Mouse (Mus musculus) heart, postnatal 14 days (tissue): Measurements from ENCODE around the gene Pqbp1. TPM values are rescaled to one million over a fixed set of nuclear protein-coding genes. Genes with fewer than 3 reads are reported as not detected.
"Not testable (repeated sequence)": the region's sequence is repeated elsewhere in the genome, so short reads cannot be mapped to it uniquely, and the experiment has no call there.

Experiments
- DNase-seq, 2 experiments: peaks; one replicate each; pipeline ENCODE4 v3.0.0; 2021 to 2022
- intact Hi-C: fragments of 180-260 bp; cut with DNase I; formaldehyde crosslinking; loops from one replicate; pipeline ENCODE4 v1.15.1; 2025
- long read RNA-seq, 2 experiments: library from polyadenylated mRNA; stranded (forward); transcript quantifications; one replicate each; pipeline ENCODE4 v2.0.0; 2021
- total RNA-seq, 2 experiments: library from RNA; stranded (reverse); gene quantifications; 2 replicates each; pipeline ENCODE4 v1.2.3; 2021

Gene Pqbp1
- total RNA-seq, result 10 to 100 TPM; 22.5 to 26.4 TPM
- long read RNA-seq, experiment 1, transcript Pqbp1-203 (7 exons, 1,148 nt), result major isoform, 12 of 22 reads
- long read RNA-seq, experiment 1, transcript Pqbp1-201 (7 exons, 1,104 nt), result minor isoform, 5 of 22 reads
- long read RNA-seq, experiment 1, partial matches to known transcripts, result 0 of 22 reads
- long read RNA-seq, experiment 1, other reads (novel, unspliced or antisense), result 2 of 22 reads
- long read RNA-seq, experiment 2, transcript Pqbp1-203 (7 exons, 1,148 nt), result major isoform, 5 of 13 reads
- long read RNA-seq, experiment 2, transcript Pqbp1-201 (7 exons, 1,104 nt), result major isoform, 5 of 13 reads
- long read RNA-seq, experiment 2, partial matches to known transcripts, result 0 of 13 reads
- long read RNA-seq, experiment 2, other reads (novel, unspliced or antisense), result 2 of 13 reads

- intact Hi-C loops, result no loop called here
- DNase-seq, result peak; percentile 83
Observed at GRCm38 (mm10) chrX:7898880-7899874, at the start of gene Pqbp1, which contains the start of gene Timm17b. Gene Pqbp1 (minus strand): TSS chrX:7899269. Gene Timm17b (plus strand): TSS chrX:7899357.

- intact Hi-C loops, result loop anchor here (5.0 kb wide), 1 partner anchor 46 kb away; no protein-coding TSS in a partner anchor
- DNase-seq, result peak; percentile 90 to 91
Observed at GRCm38 (mm10) chrX:7947900-7948492, 48.9 kb upstream of the Pqbp1 start.

DNA sequence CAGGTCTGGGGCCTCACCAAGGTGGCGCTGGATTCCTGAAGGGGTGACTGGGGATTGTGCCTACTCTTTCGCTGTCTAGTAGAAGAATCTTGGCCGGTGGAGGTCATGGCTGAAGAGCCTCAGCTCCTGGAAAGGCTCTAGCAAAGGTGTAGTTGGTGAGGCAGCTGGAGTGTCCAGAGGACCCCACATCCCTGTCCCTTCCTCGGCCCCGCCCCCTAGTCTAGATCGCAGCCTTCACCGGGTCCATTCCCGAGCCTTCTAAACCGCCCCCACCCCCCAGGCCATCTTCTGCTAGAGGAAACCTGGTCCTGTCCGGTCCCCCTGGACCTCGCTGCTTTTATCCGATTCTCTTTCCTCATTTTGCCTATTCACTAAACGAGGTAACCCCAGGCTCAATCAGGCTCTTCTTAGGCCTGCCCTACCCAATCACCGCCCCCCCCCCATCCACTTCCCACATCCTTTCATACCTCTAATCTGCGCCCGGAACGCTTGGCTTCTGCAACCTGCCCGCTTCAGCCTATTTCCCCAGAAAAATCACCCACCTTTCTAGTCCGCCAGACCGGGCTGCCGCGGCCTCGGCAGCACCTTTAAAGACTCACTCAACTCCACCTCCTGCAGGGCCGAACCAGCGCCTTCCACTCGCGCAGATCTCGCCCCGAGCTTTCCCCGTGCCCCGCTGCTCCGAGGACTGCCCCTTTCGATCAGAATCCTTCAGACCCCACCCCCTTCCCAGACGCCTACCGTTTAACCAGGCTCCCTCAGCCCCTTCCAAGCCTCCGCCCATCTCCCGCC, 48.2 kb upstream of the Pqbp1 start, which contains the start of gene Hdac6:
Gene Hdac6, minus strand, starts transcription at position 782 of the 792 bp plus-strand sequence.
- DNase-seq, result no peak
- intact Hi-C loops, result loop anchor here (5.0 kb wide), 1 partner anchor 45 kb away; no protein-coding TSS in a partner anchor

DNA sequence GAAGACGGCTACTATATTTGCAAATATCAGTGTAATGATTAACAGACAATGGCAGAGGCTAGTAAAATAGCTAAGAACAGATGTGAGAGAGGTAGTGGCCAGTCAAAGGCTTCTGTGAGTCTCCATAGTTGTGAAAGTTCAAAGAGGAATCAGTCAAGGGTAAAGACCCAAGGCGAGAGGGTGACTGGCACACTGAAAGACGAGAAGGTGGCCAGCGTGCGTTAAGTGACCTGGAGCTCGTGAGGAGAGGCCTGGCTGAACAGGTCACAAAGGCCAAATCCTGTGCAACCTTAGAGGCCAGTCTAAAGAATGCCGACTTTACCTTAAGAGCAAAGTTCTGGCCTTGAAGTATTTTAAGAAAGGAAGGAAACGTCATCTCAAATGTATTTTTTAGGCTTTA, 46.5 kb upstream of the Pqbp1 start:
- intact Hi-C loops, result loop anchor here (5.0 kb wide), 1 partner anchor 43 kb away; no protein-coding TSS in a partner anchor
- DNase-seq, result no peak

- DNase-seq, result no peak
- intact Hi-C loops, result no loop called here
Observed at GRCm38 (mm10) chrX:7937667-7938066, 38.6 kb upstream of the Pqbp1 start.

GRCm38 (mm10) chrX:7936874-7937273, 37.8 kb upstream of the Pqbp1 start:
- intact Hi-C loops, result no loop called here
- DNase-seq, result no peak

- no peak for DNase-seq
- intact Hi-C loops, result no loop called here
Observed at GRCm38 (mm10) chrX:7928270-7928790, 29.3 kb upstream of the Pqbp1 start, which contains the start of gene Eras. Gene Eras (minus strand): TSS chrX:7928607.

DNA sequence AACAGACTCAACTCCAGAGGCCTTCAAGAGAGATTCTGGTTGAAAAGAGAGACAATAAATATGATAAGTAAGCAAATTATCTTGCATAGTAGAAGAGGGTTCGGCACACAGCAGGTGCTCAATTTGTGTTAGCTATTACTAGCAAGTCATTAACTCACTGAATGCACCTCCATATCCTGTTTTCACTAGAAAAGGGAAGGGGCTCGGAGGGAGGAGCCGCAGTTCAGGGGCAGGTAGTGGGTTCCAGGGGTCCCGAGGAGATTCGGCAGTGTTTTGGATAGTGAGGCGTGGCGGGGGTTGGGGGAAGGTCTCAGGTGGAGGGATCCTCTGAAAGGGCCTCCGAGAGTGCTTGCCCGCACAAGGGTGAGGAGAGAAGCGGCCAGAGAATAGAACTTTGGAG, 28.0 kb upstream of the Pqbp1 start:
- intact Hi-C loops, result no loop called here
- no peak for DNase-seq

DNA sequence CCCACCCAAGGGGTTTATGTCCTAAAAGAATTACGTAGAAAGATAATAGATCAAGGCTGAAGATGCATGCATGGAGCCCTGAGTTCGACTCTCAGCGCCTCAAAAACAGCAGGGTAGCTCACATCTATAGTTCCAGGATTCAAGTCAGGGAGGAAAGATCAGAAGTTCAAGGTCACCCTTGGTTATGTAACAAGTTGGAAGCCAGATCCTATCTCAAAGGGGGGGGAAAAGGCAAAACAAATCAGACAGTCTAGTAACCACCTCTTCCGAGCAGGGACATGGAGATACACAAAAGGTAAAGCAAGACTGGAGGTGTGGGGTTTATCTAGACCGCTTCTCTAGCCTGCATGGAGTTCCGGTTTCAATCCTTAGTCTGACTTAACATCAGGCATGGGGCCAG, 27.2 kb upstream of the Pqbp1 start:
- no peak for DNase-seq
- intact Hi-C loops, result no loop called here

GRCm38 (mm10) chrX:7922032-7922431, 23.0 kb upstream of the Pqbp1 start:
- intact Hi-C loops, result no loop called here
- DNase-seq, result peak; percentile 3 to 5

DNA sequence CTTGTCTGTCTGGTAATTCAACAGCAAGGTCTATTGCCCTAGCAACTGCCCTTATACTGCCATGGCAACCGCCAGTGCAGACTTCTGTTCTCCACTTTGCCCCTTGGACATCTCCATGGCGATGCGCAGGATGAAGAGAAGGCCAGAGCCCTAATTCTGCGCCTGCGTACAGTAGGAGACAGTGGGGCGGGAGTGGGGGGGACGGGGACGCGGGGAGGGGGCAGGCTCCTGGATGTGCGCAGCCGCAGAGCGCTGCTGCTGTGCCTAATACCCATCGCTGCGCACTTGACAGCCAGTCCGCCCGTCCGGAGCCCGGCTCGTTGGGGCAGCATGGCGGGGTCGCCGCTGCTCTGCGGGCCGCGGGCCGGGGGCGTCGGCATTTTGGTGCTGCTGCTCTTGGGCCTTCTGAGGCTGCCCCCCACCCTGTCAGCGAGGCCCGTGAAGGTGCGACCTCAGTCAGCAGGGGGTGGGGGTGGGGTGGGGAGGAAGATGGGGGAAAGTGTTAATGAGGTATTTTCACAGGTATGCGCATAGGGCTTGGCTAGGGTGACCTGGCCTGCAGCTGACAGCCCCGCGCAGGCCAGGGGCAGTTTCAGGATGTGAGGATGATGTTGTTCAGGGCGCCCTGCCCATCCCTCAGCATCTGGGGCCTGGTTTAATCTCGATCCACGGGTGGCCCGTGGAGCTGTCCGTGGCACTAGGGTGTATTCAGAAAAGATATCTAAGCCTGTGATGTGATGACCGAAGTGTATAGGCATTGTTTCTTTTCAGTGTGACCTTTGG, 20.7 kb upstream of the Pqbp1 start, which contains the start of gene Pcsk1n:
Gene Pcsk1n, plus strand, starts transcription at position 222 of the 783 bp plus-strand sequence.
- intact Hi-C loops, result loop anchor here (10.0 kb wide), 1 partner anchor 205 kb away; no protein-coding TSS in a partner anchor
- no peak for DNase-seq

GRCm38 (mm10) chrX:7917960-7918359, 18.9 kb upstream of the Pqbp1 start:
- intact Hi-C loops, result loop anchor here (10.0 kb wide), 1 partner anchor 207 kb away; no protein-coding TSS in a partner anchor
- not testable (repeated sequence) for DNase-seq

DNA sequence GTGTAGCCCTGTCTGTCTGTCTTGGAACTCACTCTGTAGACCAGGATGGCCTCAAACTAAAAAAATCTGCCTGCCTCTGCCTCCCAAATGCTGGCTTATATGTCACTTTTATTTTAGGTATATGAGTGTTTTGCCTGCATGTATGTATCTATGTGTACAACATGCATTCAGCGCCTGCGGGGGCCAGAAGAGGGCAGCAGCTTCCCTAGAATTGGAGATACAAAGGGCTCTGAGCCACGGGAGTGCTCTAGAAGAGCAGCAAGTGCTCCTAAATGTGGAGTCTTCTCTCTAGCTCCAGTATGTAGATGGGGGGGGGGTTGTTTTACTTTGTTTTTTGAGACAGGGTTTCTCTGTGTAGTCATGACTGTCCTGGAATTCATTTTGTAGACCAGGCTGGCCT, 16.6 kb upstream of the Pqbp1 start:
- DNase-seq, result peak in 1 of 2 experiments; percentile 43
- intact Hi-C loops, result loop anchor here (10.0 kb wide), 1 partner anchor 209 kb away; no protein-coding TSS in a partner anchor

GRCm38 (mm10) chrX:7910473-7910872, 11.4 kb upstream of the Pqbp1 start:
- DNase-seq, result no peak
- intact Hi-C loops, result loop anchor here (10.0 kb wide), 1 partner anchor 214 kb away; no protein-coding TSS in a partner anchor

DNA sequence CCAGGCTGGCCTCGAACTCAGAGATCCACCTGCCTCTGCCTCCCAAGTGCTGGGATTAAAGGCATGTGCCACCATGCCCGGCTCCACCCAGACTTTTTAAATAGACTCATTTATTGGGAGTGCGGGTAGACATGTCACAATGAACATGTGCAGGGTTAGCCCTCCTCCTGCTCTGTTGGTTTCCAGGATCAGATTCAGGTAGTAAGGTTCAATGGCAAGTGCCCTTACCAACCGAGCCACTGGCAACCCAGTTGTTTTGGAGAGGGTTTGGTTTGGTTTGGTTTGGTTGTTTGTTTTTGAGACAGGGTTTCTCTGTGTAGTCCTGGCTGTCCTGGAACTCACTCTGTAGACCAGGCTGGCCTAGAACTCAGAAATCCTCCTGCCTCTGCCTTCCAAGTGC, 10.2 kb upstream of the Pqbp1 start, which contains the start of gene Gm10490:
Gene Gm10490, plus strand, starts transcription at position 301 of the 400 bp plus-strand sequence.
- DNase-seq, intact Hi-C loops: not testable (repeated sequence)

DNA sequence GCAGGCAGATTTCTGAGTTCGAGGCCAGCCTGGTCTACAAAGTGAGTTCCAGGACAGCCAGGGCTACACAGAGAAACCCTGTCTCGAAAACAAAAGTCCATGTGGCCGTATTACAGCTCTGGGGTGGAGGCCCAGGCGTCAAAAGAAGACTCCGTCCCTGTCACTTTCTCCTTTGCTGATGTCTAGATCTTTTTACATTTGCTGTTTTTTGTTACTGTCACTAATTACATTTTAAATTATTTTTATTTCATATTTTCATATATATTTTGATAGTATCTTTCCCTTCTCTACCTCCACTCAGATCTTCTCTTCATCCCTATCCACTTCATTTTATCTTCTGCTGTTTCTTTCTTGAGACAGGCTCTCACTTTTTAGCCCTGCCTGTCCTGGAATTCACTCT, 8.7 kb upstream of the Pqbp1 start, which contains the start of gene Gm10491:
Gene Gm10491, minus strand, starts transcription at position 101 of the 400 bp plus-strand sequence.
- intact Hi-C loops, result no loop called here
- DNase-seq, result no peak

- intact Hi-C loops, result loop anchor here (5.0 kb wide), 1 partner anchor 43 kb away; the partner anchor contains the start of gene Hdac6
Observed at GRCm38 (mm10) chrX:7904441-7904840, 5.4 kb upstream of the Pqbp1 start.

GRCm38 (mm10) chrX:7898211-7898610, 858 bp downstream of the Pqbp1 start:
- intact Hi-C loops, result no loop called here
- no peak for DNase-seq

More at GRCm38 (mm10) chrX:7904441-7904840, 5.4 kb upstream of the Pqbp1 start:
- no peak for DNase-seq
